ENCODE assay signal across 8 mouse cellular contexts in the genomic region with DNA sequence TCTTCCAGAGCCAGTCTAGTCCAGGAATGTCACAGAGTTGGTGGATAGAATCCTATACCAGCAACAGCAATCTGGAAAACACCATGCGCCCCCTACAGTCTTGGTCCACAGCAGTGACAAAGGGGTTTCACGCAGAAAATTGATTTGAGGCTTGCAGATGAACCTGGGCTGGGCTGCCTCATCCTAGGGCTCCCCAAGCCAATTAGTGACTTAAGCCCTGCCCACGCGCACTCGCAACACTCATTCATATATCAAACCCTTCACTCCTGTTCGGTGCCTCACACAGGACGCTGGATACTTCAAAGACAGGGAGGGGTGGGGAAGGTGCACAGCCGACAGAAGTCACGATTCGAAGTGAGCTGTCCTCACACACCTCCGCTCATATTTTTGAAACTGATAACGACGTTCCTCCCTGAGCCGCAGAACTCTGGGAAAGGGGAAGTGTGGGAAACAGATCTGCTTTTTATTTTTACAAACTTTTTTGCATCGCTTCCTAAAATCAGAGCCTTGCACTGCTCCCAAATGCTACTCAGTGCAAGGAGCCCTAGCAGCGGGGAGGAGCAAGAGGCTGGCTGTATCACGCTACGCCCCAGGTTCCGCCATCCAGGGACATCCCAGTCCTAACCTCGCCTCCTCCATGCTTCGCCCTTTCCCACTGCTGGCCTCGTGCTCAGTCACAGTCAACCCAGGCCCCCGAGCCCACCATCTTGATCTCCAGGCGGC. TPM values are rescaled to one million over a fixed set of nuclear protein-coding genes. Genes with fewer than 3 reads are reported as not detected.
A peak's percentile ranks its signal among the peaks of the same experiment; 100 is the strongest.
DNase-seq lines count a peak whose midpoint lies in the region; ATAC-seq and TF ChIP-seq lines count a peak whose summit lies in the region.

No protein-coding gene starts in this region.

- peak overlapping the region; percentile 74 for H3K4me3 ChIP-seq in heart, embryonic 10.5 days
- peak overlapping the region; percentile 69; the same call in 1 of the 2 replicates for H3K4me3 ChIP-seq in G1E (ENCODE audit: low read depth, low read length)
- peak overlapping the region; percentile 76 for H3K4me3 ChIP-seq in hindbrain, embryonic 11.5 days (ENCODE audit: low read depth, low read length)
- H3K4me3 ChIP-seq in liver, embryonic 12.5 days: peak overlapping the region; percentile 56
- peak overlapping the region; percentile 58 for H3K4me3 ChIP-seq in olfactory bulb, adult 2 months (ENCODE audit: insufficient read depth, low read depth, low read length)

- intact Hi-C loops in heart, postnatal 25 days (cut with DNase I): no loop called here

- TF ChIP-seq POLR2A in olfactory bulb, adult 2 months (IDR thresholded peaks at IDR 0.05; ENCODE audit: insufficient read depth, low read depth, low read length): no peak

- H3K4me1 ChIP-seq in heart, embryonic 10.5 days: peaks cover 74% of the 10 kb centered on the region
- H3K4me1 ChIP-seq in G1E (ENCODE audit: insufficient read depth, low read depth, low read length): peaks cover 19% of the 10 kb centered on the region
- H3K4me1 ChIP-seq in hindbrain, embryonic 11.5 days (replicated peaks; ENCODE audit: control insufficient read depth, insufficient read depth, low read length): peaks cover 15% of the 10 kb centered on the region
- peaks cover 27% of the 10 kb centered on the region for H3K4me1 ChIP-seq in liver, embryonic 12.5 days
- peaks cover 16% of the 10 kb centered on the region for H3K4me1 ChIP-seq in olfactory bulb, adult 2 months (ENCODE audit: control insufficient read depth, insufficient read depth, low read length)

- DNase-seq in heart, embryonic 10.5 days (ENCODE audit: low spot score): no peak
- no peak for DNase-seq in heart, postnatal 25 days (ENCODE audit: low spot score)
- peak; percentile 7 for DNase-seq in G1E (ENCODE audit: low spot score)
- DNase-seq in embryo, embryonic 10.5 days (ENCODE audit: low spot score): peak; percentile 89
- DNase-seq in hindbrain, embryonic 11.5 days (ENCODE audit: low spot score): peak; percentile 85
- DNase-seq in gastrocnemius, postnatal 4 days (ENCODE audit: low spot score in 2 of 2): no peak

- peak overlapping the region; percentile 98 for H3K4me2 ChIP-seq in hindbrain, embryonic 11.5 days (replicated peaks; ENCODE audit: low read depth, low read length)
- peak overlapping the region; percentile 84 for H3K4me2 ChIP-seq in liver, embryonic 12.5 days

- no peaks in the 10 kb centered on the region for H3K9me3 ChIP-seq in heart, embryonic 10.5 days
- H3K9me3 ChIP-seq in G1E (replicated peaks): peaks cover 7% of the 10 kb centered on the region
- H3K9me3 ChIP-seq in hindbrain, embryonic 11.5 days (ENCODE audit: control insufficient read depth, low read length): no peaks in the 10 kb centered on the region
- no peaks in the 10 kb centered on the region for H3K9me3 ChIP-seq in liver, embryonic 12.5 days (replicated peaks)

- ATAC-seq in G1E (ENCODE audit: extremely low read depth, insufficient number of reproducible peaks, low FRiP score, poor library complexity, severe bottlenecking): peak; percentile 31; the same call in 1 of the 2 replicates
- peak; percentile 68 for ATAC-seq in hindbrain, embryonic 11.5 days (ENCODE audit: low FRiP score)
- ATAC-seq in liver, embryonic 12.5 days: peak; percentile 63

- 1% methylated on average over 24 of the region's 24 CpGs for WGBS in heart, embryonic 10.5 days
- 1% methylated on average over 24 of the region's 24 CpGs for WGBS in hindbrain, embryonic 11.5 days
- WGBS in liver, embryonic 12.5 days (ENCODE audit: insufficient replicate concordance): under 1% methylated on average over 24 of the region's 24 CpGs
- WGBS in olfactory bulb, adult 2 months: under 1% methylated on average over 24 of the region's 24 CpGs

- TF ChIP-seq CTCF in G1E (IDR thresholded peaks at IDR 0.05; ENCODE audit: low read depth, low read length): no peak
- TF ChIP-seq CTCF in olfactory bulb, adult 2 months (IDR thresholded peaks at IDR 0.05; ENCODE audit: insufficient read depth, low read depth, low read length): no peak

- H3K9ac ChIP-seq in hindbrain, embryonic 11.5 days (ENCODE audit: low read depth, low read length): peak overlapping the region; percentile 92
- peak overlapping the region; percentile 55 for H3K9ac ChIP-seq in liver, embryonic 12.5 days

- H3K27ac ChIP-seq in heart, embryonic 10.5 days: peak overlapping the region; percentile 94
- peak overlapping the region; percentile 98 for H3K27ac ChIP-seq in hindbrain, embryonic 11.5 days (ENCODE audit: low read depth, low read length)
- peak overlapping the region; percentile 50; the same call in 1 of the 2 replicates for H3K27ac ChIP-seq in liver, embryonic 12.5 days
- peak overlapping the region; percentile 90 for H3K27ac ChIP-seq in olfactory bulb, adult 2 months (ENCODE audit: insufficient read depth, low read depth, low read length)

- no peaks in the 10 kb centered on the region for H3K36me3 ChIP-seq in heart, embryonic 10.5 days
- no peaks in the 10 kb centered on the region for H3K36me3 ChIP-seq in G1E (replicated peaks)
- H3K36me3 ChIP-seq in hindbrain, embryonic 11.5 days (ENCODE audit: control insufficient read depth, insufficient read depth, low read length): no peaks in the 10 kb centered on the region
- H3K36me3 ChIP-seq in liver, embryonic 12.5 days: no peaks in the 10 kb centered on the region

- no peaks in the 10 kb centered on the region for H3K27me3 ChIP-seq in heart, embryonic 10.5 days (ENCODE audit: insufficient read depth, poor library complexity, severe bottlenecking)
- H3K27me3 ChIP-seq in G1E (ENCODE audit: insufficient read depth, low read length): peaks cover 55% of the 10 kb centered on the region
- peaks cover 3% of the 10 kb centered on the region; the same call in 1 of the 2 replicates for H3K27me3 ChIP-seq in hindbrain, embryonic 11.5 days (ENCODE audit: control insufficient read depth, insufficient read depth, low read length)
- H3K27me3 ChIP-seq in liver, embryonic 12.5 days (replicated peaks): peaks cover 76% of the 10 kb centered on the region

RNA-seq across cellular contexts. Expression of a gene that starts 0.6 kb away (rescaled TPM):
- 24.2 and 31.6 TPM in 2 replicates for polyA plus RNA-seq in heart, embryonic 10.5 days (2016; fragmentation: Nextera tagmentation; extraction: Ambion mirVana)
- total RNA-seq in heart, postnatal 25 days (2021): 10 to 100 TPM; 20.1 to 24.1 TPM
- total RNA-seq in G1E (2014; fragmentation: Nextera tagmentation) (0.24 TPM in 1 of 2 replicates, not detected in the other), G1E (2017) (0.23 and 0.49 TPM in 2 replicates)
- 0.02 and 0.16 TPM in 2 replicates for polyA plus RNA-seq in G1E (2012)
- polyA plus RNA-seq in hindbrain, embryonic 11.5 days (2014; fragmentation: Nextera tagmentation; extraction: Ambion mirVana): 23.0 and 25.9 TPM in 2 replicates
- polyA plus RNA-seq in liver, embryonic 12.5 days (2016; fragmentation: Nextera tagmentation; extraction: Ambion mirVana): 2.6 and 3.1 TPM in 2 replicates
- not detected in 2 replicates for polyA plus RNA-seq in olfactory bulb, adult 2 months (2012; ENCODE audit: insufficient read depth, insufficient read length, low replicate concordance, missing spikeins)
- 10 to 100 TPM; 17.1 to 19.2 TPM for total RNA-seq in gastrocnemius, postnatal 4 days (2021)

RNA-seq across cellular contexts. Expression of a gene that starts 27.6 kb away (rescaled TPM):
- polyA plus RNA-seq in heart, embryonic 10.5 days (2016; fragmentation: Nextera tagmentation; extraction: Ambion mirVana): 1,580 and 1,787 TPM in 2 replicates
- 100 to 1,000 TPM; 378 to 449 TPM for total RNA-seq in heart, postnatal 25 days (2021)
- total RNA-seq in G1E (2014; fragmentation: Nextera tagmentation) (not detected in 2 replicates), G1E (2017) (1.3 TPM in 1 of 2 replicates, not detected in the other)
- polyA plus RNA-seq in G1E (2012): not detected in 2 replicates
- 245 and 269 TPM in 2 replicates for polyA plus RNA-seq in hindbrain, embryonic 11.5 days (2014; fragmentation: Nextera tagmentation; extraction: Ambion mirVana)
- polyA plus RNA-seq in liver, embryonic 12.5 days (2016; fragmentation: Nextera tagmentation; extraction: Ambion mirVana): 249 and 251 TPM in 2 replicates
- not detected in 2 replicates for polyA plus RNA-seq in olfactory bulb, adult 2 months (2012; ENCODE audit: insufficient read depth, insufficient read length, low replicate concordance, missing spikeins)
- total RNA-seq in gastrocnemius, postnatal 4 days (2021): 100 to 1,000 TPM; 409 to 535 TPM

Comparison
In these comparisons a context has a peak if more than half of its experiments do, and no peak if none do; other contexts are left out.
1. DNase-seq: peak in G1E (single experiment), embryo, embryonic 10.5 days (single experiment) and hindbrain, embryonic 11.5 days (single experiment); none in heart, embryonic 10.5 days (single experiment), heart, postnatal 25 days (single experiment) and gastrocnemius, postnatal 4 days (0 of 2).
2. Peak in every context shown above with its lines, with median percentiles within 50 percentile points of each other: H3K27ac ChIP-seq, H3K4me3 ChIP-seq and ATAC-seq.